Mouse (Mus musculus): ENCODE data around the gene Pglyrp4.
"Not testable (repeated sequence)": the region's sequence is repeated elsewhere in the genome, so short reads cannot be mapped to it uniquely, and the experiment has no call there.

Pglyrp4 gene

GRCm38 (mm10) chr3:90726606-90727005 lies at the start of gene Pglyrp4:
Gene Pglyrp4 (plus strand): TSS chr3:90726906.
- DNase-seq (ENCODE audit: low spot score) = no peak

DNA sequence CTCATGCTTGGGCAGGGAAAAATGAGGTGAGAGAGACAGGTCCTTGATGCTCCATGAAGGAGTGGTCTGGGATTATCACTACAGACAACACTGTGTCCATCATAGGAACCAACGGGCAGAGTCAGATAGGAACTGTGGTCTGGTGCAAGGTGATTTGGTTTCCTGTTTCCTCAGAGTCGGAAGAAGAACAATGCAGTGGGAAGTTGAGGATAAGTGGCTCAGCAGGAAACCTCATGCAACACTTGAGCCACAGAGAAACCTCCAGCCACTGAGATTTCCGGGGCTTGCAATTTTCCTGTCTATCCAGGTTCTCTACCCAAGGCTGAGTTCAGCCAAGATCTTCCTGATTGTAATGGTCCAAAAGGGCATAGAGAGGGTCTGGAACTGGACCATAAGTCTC lies 48.0 kb upstream of the Pglyrp4 start:
- no peak for DNase-seq (ENCODE audit: low spot score)

GRCm38 (mm10) chr3:90683929-90684328 lies 42.8 kb upstream of the Pglyrp4 start:
- no peak for DNase-seq (ENCODE audit: low spot score)

- DNase-seq (ENCODE audit: low spot score) = no peak
Observed at GRCm38 (mm10) chr3:90686835-90687234, 39.9 kb upstream of the Pglyrp4 start.

DNA sequence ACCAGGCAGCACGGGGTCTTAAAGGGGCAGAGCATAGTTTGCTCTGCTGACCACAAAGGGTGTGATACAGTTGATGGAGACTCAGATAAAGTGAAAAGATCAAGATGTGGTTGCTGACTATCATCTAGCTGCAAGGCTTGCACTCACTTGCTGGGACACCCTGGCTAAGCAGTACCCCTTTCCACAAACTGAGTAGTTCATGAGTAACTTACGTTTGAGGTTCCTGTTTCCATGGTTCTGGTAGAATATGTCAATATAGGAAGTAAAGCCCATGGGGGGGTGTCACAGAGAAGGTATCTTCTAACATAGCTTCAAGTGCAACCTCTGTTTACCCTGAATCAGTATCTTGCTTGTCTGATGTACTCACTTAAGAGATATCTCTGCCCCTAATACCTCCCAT lies 33.2 kb upstream of the Pglyrp4 start:
- no peak for DNase-seq (ENCODE audit: low spot score)

DNA sequence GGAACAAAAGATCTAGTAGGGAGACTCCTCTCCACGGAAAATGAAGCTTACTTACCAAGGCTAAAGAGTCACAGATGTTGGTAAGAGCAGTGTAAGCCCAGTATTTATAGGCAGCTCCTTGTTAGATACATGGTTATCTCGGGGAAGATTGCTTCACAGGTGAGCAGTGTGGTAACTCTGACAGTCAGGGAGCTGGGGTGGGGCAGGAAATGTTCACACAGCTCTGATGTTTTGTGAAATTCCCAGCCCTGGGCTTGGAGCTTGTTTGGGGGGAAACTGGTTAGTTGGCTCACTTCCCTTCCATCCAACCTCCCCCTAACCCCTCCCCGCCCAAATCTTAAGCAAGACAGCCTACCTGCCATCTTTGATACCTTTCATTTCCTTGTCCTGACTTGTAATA lies 31.1 kb upstream of the Pglyrp4 start, which contains the start of gene S100a9:
TSS of gene S100a9 (minus strand) at position 109 of the 400 bp plus-strand sequence.
- no peak for DNase-seq (ENCODE audit: low spot score)

GRCm38 (mm10) chr3:90702244-90702643 lies 24.5 kb upstream of the Pglyrp4 start:
- no peak for DNase-seq (ENCODE audit: low spot score)

DNA sequence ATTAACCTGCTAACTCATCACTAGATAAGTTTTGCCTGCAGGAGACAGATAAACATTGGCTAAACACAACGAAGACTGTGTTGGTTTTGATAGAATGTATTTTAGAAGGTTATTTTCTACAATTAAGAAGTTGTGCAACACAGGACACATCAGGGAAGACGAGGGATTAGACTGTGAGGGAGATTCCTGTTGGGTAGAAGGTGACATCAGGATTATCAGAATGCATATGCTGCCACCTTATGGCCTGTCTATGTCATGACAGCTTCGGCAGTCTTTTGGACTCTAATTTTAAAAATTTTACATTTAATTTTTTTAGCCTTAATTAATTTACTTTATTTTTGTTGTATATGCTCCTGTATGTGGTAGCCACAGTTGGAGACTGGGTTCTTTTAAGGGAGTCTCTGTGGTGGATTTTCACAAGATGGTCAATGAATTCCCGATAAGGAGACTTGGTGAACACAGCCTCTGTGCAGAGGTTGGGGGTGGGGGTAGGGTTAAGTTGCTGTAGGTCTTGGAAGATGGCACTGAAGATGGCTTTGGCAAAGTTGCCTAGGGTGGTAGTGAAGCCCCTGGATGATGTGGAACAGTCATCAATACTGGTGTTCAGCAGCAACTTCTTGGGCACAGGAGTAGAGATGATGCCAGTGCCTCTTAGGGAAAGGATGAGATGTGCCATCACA lies 18.0 kb upstream of the Pglyrp4 start:
- DNase-seq (ENCODE audit: low spot score) = peak; percentile 12

- DNase-seq (ENCODE audit: low spot score) = peak; percentile 78
Observed at GRCm38 (mm10) chr3:90709591-90710460, 16.9 kb upstream of the Pglyrp4 start.

DNA sequence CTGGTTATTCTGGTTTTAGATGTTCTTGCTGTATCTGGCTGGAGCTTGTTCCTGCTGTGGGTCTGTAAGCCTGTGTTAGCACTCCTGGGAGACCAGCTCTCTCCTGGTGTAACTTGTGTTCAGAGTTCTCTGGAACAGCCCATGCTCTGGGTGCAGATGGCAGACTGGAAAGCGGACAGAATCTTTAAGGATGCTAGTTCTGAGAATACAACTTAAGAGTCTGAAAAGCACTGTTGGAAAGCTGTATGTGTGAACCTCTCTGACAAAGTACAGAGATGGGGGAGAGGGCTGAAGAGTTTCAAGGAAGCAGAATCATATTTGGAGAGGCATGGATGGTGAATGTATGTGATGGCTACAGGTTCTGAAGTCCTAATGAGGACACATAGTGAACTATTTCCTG lies 23.0 kb downstream of the Pglyrp4 start:
- no peak for DNase-seq (ENCODE audit: low spot score)

DNA sequence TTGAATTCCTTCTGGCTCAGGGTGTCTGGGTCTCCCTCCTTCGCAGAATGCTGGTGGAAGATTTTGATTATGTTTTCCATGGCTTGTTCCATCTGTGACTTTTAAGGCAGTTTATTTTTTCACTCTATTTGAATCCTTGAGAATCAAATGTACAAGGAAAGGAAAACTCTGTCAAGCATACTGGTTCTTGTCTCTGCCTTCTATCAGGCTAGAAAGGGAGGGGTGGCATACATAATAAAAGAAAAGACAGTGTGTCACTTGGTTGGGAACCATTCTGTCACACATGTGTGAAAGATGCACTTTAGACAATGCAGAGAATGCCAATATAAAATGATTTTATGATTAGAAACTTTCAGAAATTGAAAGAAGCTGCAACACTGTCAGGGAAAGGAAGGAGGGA lies 51.1 kb downstream of the Pglyrp4 start, which contains the start of gene Gm5849:
TSS of gene Gm5849 (minus strand) at position 101 of the 400 bp plus-strand sequence.
- DNase-seq (ENCODE audit: low spot score) = not testable (repeated sequence)

Data from lung, postnatal 25 days (tissue).